Mouse (Mus musculus): Measurements from ENCODE around the gene Mmp2.

- TF ChIP-seq POLR2A (IDR thresholded peaks at IDR 0.05; ENCODE audit: borderline replicate concordance, extremely low read depth, insufficient read depth, insufficient read length, poor library complexity, severe bottlenecking) (no peak), CTCF (IDR thresholded peaks at IDR 0.05; ENCODE audit: borderline replicate concordance, extremely low read depth, insufficient read depth, insufficient read length) (no peak)
Measured at GRCm38 (mm10) chr8:92875795-92876194, 48.7 kb downstream of the Mmp2 start.
